Mouse (Mus musculus): ENCODE data around the gene Tnfrsf14.

GRCm38 (mm10) chr4:154941831-154942230 lies 13.5 kb upstream of the Tnfrsf14 start:
- TF ChIP-seq TAL1 (IDR thresholded peaks at IDR 0.05; ENCODE audit: low read length) (no peak), GATA1 (IDR thresholded peaks at IDR 0.05; ENCODE audit: low read length) (no peak)
